Mouse (Mus musculus): ENCODE measurements around the gene Fcna. TPM values are rescaled to one million over a fixed set of nuclear protein-coding genes. Genes with fewer than 3 reads are reported as not detected.
A peak's percentile ranks its signal among the peaks of the same experiment; 100 is the strongest.

Fcna gene
- total RNA-seq, 1 experiment: not detected

GRCm38 (mm10) chr2:25608671-25609070, 19.2 kb downstream of the Fcna start:
- Histone ChIP-seq H3K36me3 (ENCODE audit: control insufficient read depth, insufficient read depth, low read length, poor library complexity, severe bottlenecking) (no peaks in the 10 kb centered on the region), H3K9ac (ENCODE audit: insufficient read depth, low read depth, low read length, poor library complexity, severe bottlenecking) (no peak overlapping the region), H3K4me3 (ENCODE audit: insufficient read depth in 1 of 2, low read depth in 1 of 2, low read length in 2 of 2, poor library complexity in 1 of 2, severe bottlenecking in 1 of 2) (peak overlapping the region in 1 of 2 experiments; percentile 80; a peak in 2 of 4 replicates), H3K27ac (ENCODE audit: insufficient read depth, low read depth, low read length, poor library complexity, severe bottlenecking) (no peak overlapping the region), H3K4me1 (ENCODE audit: control insufficient read depth in 2 of 2, insufficient read depth in 2 of 2, low read length in 2 of 2, poor library complexity in 1 of 2) (no peaks in the 10 kb centered on the region), H3K9me3 (ENCODE audit: control insufficient read depth, insufficient read depth, low read depth, low read length) (no peaks in the 10 kb centered on the region)
- DNase-seq (ENCODE audit: low read depth, low spot score): no peak
- in situ Hi-C loops (cut with MboI; ENCODE audit: low sequenced_read_pairs in 2 of 2, unreplicated experiment in 2 of 2): no loop called here
- TF ChIP-seq ZC3H11A (IDR thresholded peaks at IDR 0.05; ENCODE audit: borderline replicate concordance, low read depth, low read length) (no peak), ZNF384 (IDR thresholded peaks at IDR 0.05; ENCODE audit: low read depth, low read length) (no peak), HCFC1 (IDR thresholded peaks at IDR 0.05; ENCODE audit: borderline replicate concordance, insufficient read depth, low read length) (no peak), MAFK (IDR thresholded peaks at IDR 0.05; ENCODE audit: insufficient read depth, low read depth, low read length) (no peak)

- no peaks in the 10 kb centered on the region for H3K9me3 ChIP-seq (ENCODE audit: control insufficient read depth, insufficient read depth, low read depth, low read length)
- peak; percentile 71 for DNase-seq (ENCODE audit: low read depth, low spot score)
- no peak for TF ChIP-seq CHD2 (IDR thresholded peaks at IDR 0.05; ENCODE audit: low read depth, low read length)
- TF ChIP-seq ZNF384 (IDR thresholded peaks at IDR 0.05; ENCODE audit: low read depth, low read length): no peak
- TF ChIP-seq ZC3H11A (IDR thresholded peaks at IDR 0.05; ENCODE audit: borderline replicate concordance, low read depth, low read length): no peak
- TF ChIP-seq HCFC1 (IDR thresholded peaks at IDR 0.05; ENCODE audit: borderline replicate concordance, insufficient read depth, low read length): peak; percentile 75
- no peak for TF ChIP-seq MAFK (IDR thresholded peaks at IDR 0.05; ENCODE audit: insufficient read depth, low read depth, low read length)
- peak within 1 kb of the TSS; percentile 88 for H3K9ac ChIP-seq (ENCODE audit: insufficient read depth, low read depth, low read length, poor library complexity, severe bottlenecking)
- peak within 1 kb of the TSS; percentile 80 for H3K4me3 ChIP-seq (ENCODE audit: insufficient read depth in 1 of 2, low read depth in 1 of 2, low read length in 2 of 2, poor library complexity in 1 of 2, severe bottlenecking in 1 of 2)
- in situ Hi-C loops (cut with MboI; ENCODE audit: low sequenced_read_pairs in 2 of 2, unreplicated experiment in 2 of 2): no loop called here
- no peaks in the 10 kb centered on the region for H3K4me1 ChIP-seq (ENCODE audit: control insufficient read depth in 2 of 2, insufficient read depth in 2 of 2, low read length in 2 of 2, poor library complexity in 1 of 2)
- no peak within 1 kb of the TSS for H3K27ac ChIP-seq (ENCODE audit: insufficient read depth, low read depth, low read length, poor library complexity, severe bottlenecking)
- no peaks in the 10 kb centered on the region; the same call in 1 of the 2 replicates for H3K36me3 ChIP-seq (ENCODE audit: control insufficient read depth, insufficient read depth, low read length, poor library complexity, severe bottlenecking)
Observed at GRCm38 (mm10) chr2:25607761-25608622, 19.8 kb downstream of the Fcna start, which contains the start of gene Rabl6. TSS of gene Rabl6 (minus strand) at chr2:25608521.

DNA sequence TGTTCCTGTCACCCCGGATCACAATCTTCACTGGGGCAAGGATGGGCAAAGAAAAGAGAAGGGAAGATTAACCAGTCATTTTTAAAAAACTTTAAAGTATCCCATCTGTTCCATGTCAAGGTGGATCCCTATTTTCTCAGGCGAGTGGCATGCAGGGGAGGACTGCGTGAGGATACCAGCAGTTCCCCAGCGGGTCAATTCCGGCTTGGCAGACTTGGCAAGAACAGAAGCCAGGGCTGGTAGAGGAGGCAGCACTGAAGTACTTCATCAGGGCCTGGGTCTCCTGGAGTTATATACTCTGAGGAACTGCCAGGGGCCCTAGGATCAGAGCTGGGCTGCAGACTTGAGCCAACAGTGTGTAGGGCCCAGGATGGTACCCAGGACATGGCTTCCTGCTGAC, 25.3 kb downstream of the Fcna start:
- in situ Hi-C loops (cut with MboI; ENCODE audit: low sequenced_read_pairs in 2 of 2, unreplicated experiment in 2 of 2): no loop called here
- H3K36me3 ChIP-seq (ENCODE audit: control insufficient read depth, insufficient read depth, low read length, poor library complexity, severe bottlenecking): peaks cover 24% of the 10 kb centered on the region; the same call in 1 of the 2 replicates
- TF ChIP-seq ZC3H11A (IDR thresholded peaks at IDR 0.05; ENCODE audit: borderline replicate concordance, low read depth, low read length) (no peak), ZNF384 (IDR thresholded peaks at IDR 0.05; ENCODE audit: low read depth, low read length) (no peak), CHD2 (IDR thresholded peaks at IDR 0.05; ENCODE audit: low read depth, low read length) (no peak), MAFK (IDR thresholded peaks at IDR 0.05; ENCODE audit: insufficient read depth, low read depth, low read length) (no peak), HCFC1 (IDR thresholded peaks at IDR 0.05; ENCODE audit: borderline replicate concordance, insufficient read depth, low read length) (no peak)

DNA sequence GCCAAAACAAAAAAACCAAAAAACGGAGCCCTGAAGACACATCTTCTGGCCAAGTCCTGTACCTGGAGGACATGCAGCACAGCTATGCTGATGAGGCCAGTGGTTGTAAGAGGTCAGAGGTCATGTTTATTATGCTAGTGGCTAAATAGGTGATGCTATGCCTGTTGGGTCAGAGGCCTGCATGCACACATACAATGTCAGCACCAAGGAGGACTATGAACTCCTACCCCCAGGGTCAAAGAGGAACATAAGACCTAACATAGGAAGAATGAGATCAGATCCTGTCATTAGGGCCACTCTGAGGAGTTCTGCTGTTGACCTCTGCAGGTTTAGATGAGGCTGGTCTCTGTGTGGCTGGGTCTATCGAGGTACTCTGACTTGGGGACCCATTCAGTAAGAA, 27.8 kb downstream of the Fcna start:
- no peak for DNase-seq (ENCODE audit: low read depth, low spot score)
- Histone ChIP-seq H3K4me3 (ENCODE audit: insufficient read depth in 1 of 2, low read depth in 1 of 2, low read length in 2 of 2, poor library complexity in 1 of 2, severe bottlenecking in 1 of 2) (no peak overlapping the region), H3K36me3 (ENCODE audit: control insufficient read depth, insufficient read depth, low read length, poor library complexity, severe bottlenecking) (peaks cover 33% of the 10 kb centered on the region), H3K9ac (ENCODE audit: insufficient read depth, low read depth, low read length, poor library complexity, severe bottlenecking) (no peak overlapping the region), H3K27ac (ENCODE audit: insufficient read depth, low read depth, low read length, poor library complexity, severe bottlenecking) (no peak overlapping the region), H3K4me1 (ENCODE audit: control insufficient read depth in 2 of 2, insufficient read depth in 2 of 2, low read length in 2 of 2, poor library complexity in 1 of 2) (no peaks in the 10 kb centered on the region), H3K9me3 (ENCODE audit: control insufficient read depth, insufficient read depth, low read depth, low read length) (no peaks in the 10 kb centered on the region)
- TF ChIP-seq ZNF384 (IDR thresholded peaks at IDR 0.05; ENCODE audit: low read depth, low read length): no peak
- no peak for TF ChIP-seq HCFC1 (IDR thresholded peaks at IDR 0.05; ENCODE audit: borderline replicate concordance, insufficient read depth, low read length)
- TF ChIP-seq MAFK (IDR thresholded peaks at IDR 0.05; ENCODE audit: insufficient read depth, low read depth, low read length): no peak
- TF ChIP-seq CHD2 (IDR thresholded peaks at IDR 0.05; ENCODE audit: low read depth, low read length): no peak
- no peak for TF ChIP-seq ZC3H11A (IDR thresholded peaks at IDR 0.05; ENCODE audit: borderline replicate concordance, low read depth, low read length)
- in situ Hi-C loops (cut with MboI; ENCODE audit: low sequenced_read_pairs in 2 of 2, unreplicated experiment in 2 of 2): no loop called here

More for the DNA sequence above, 25.3 kb downstream of the Fcna start:
- no peak overlapping the region for H3K9ac ChIP-seq (ENCODE audit: insufficient read depth, low read depth, low read length, poor library complexity, severe bottlenecking)
- H3K27ac ChIP-seq (ENCODE audit: insufficient read depth, low read depth, low read length, poor library complexity, severe bottlenecking): no peak overlapping the region
- DNase-seq (ENCODE audit: low read depth, low spot score): no peak
- H3K4me1 ChIP-seq (ENCODE audit: control insufficient read depth in 2 of 2, insufficient read depth in 2 of 2, low read length in 2 of 2, poor library complexity in 1 of 2): no peaks in the 10 kb centered on the region
- no peaks in the 10 kb centered on the region for H3K9me3 ChIP-seq (ENCODE audit: control insufficient read depth, insufficient read depth, low read depth, low read length)
- H3K4me3 ChIP-seq (ENCODE audit: insufficient read depth in 1 of 2, low read depth in 1 of 2, low read length in 2 of 2, poor library complexity in 1 of 2, severe bottlenecking in 1 of 2): no peak overlapping the region
